ENCODE assay signal across 12 mouse cellular contexts in the genomic region with DNA sequence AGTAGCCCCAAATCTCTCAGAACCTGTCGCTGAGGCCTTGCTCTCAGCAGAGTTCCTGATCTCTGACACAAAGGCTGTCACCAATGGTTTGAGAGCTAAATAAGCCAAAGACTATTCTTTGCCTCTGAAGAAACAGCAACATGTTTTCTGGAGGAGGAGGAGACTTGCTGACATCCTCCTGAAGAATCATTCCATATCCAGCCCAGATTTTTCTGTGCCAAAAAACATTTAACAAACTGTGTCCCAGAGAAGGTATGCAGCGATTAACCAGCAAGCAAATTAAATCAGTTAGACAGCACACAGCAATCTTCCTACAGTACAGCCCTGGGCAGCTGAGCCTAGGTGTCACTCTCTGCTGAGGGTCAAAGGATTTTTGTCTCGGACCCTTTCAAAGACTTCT.
"Had no signal": no experiment of that assay in that cellular context is flagged by ENCODE, and none has a peak within 500 bp of the region (broad histone marks: within the 10 kb centered on the region; RNA-seq: fewer than 3 reads in every experiment).

No protein-coding gene starts in this region.

- H3K9me3 ChIP-seq: liver, embryonic 13.5 days; neural tube, embryonic 12.5 days; neural tube, embryonic 15.5 days had no signal

- DNase-seq: kidney, adult 2 months; kidney, postnatal 25 days; liver, embryonic 13.5 days; lung, adult 2 months; lung, postnatal 14 days; lung, postnatal 4 days; midbrain, embryonic 14.5 days; thymus, postnatal 25 days had no signal

- H3K27ac ChIP-seq: kidney, postnatal 0 days; liver, embryonic 13.5 days; neural tube, embryonic 12.5 days; neural tube, embryonic 15.5 days; stomach, postnatal 0 days had no signal

- H3K36me3 ChIP-seq: liver, embryonic 13.5 days; neural tube, embryonic 12.5 days; neural tube, embryonic 15.5 days had no signal

- H3K27me3 ChIP-seq: liver, embryonic 13.5 days; neural tube, embryonic 12.5 days; neural tube, embryonic 15.5 days had no signal

- H3K4me3 ChIP-seq: liver, embryonic 13.5 days; neural tube, embryonic 12.5 days; neural tube, embryonic 15.5 days had no signal
